Mouse (Mus musculus) adrenal gland, postnatal 36 days (tissue): ENCODE measurements around the gene Tas2r121. TPM values are rescaled to one million over a fixed set of nuclear protein-coding genes. Genes with fewer than 3 reads are reported as not detected.
A peak's percentile ranks its signal among the peaks of the same experiment; 100 is the strongest.

Experiments
- DNase-seq, 2 experiments: peaks; one replicate each; pipeline ENCODE4 v3.0.0; 2021; ENCODE audit warnings: mixed read lengths in 1 of 2
- long read RNA-seq, 2 experiments: library from polyadenylated mRNA; stranded (forward); transcript quantifications; one replicate each; pipeline ENCODE4 v2.0.0; 2021; ENCODE audit warnings: borderline sequencing depth in 2 of 2
- total RNA-seq, 2 experiments: library from RNA; stranded (reverse); gene quantifications; 2 replicates each; pipeline ENCODE4 v1.2.3; 2021

Gene Tas2r121
- total RNA-seq = not detected
- long read RNA-seq, experiment 1 = 0 reads
- long read RNA-seq, experiment 2 = 0 reads

DNA sequence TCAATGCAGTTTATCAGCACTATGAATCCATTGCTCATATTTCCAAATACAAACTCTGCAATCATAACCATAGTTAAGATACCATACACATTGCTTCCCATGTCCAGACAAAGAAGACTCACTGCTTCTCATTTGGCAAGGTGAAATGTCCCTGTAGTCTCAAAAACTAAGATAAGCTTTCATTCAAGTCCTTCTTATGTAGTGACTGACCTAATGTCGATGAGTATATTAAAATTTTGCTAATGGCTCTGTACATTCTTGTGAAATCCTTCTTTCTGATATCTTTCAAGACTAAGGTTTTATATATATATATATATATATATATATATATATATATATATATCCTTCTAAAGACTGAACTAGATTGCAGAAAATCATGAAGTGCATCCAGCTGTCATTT is at the start of gene Tas2r121:
Gene Tas2r121, minus strand, starts transcription at position 101 of the 400 bp plus-strand sequence.
- DNase-seq = no peak

- DNase-seq = peak; percentile 3 to 16
These were observed 49.4 kb upstream of the Tas2r121 start for GRCm38 (mm10) chr6:132750206-132750605.

DNA sequence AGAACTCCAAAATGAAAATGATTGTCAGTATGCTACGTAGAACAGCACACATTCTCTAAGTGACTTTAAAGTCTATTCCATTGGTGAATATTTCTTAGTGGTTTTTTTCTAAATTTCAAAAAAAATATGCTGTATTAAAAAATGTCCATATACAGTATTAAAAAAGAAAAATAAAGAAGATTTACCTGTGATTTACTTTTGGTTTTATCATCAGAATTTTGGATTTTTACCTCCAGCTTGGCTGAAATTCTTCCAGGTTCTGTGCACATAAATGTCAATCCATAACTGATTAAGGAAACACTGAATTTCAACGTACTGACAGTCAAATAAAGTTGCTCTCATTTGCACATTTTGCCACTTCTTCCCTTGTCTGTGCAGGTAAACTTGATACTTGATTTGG is 37.1 kb upstream of the Tas2r121 start, which contains the start of gene Tas2r115:
Gene Tas2r115, minus strand, starts transcription at position 101 of the 400 bp plus-strand sequence.
- DNase-seq = no peak

DNA sequence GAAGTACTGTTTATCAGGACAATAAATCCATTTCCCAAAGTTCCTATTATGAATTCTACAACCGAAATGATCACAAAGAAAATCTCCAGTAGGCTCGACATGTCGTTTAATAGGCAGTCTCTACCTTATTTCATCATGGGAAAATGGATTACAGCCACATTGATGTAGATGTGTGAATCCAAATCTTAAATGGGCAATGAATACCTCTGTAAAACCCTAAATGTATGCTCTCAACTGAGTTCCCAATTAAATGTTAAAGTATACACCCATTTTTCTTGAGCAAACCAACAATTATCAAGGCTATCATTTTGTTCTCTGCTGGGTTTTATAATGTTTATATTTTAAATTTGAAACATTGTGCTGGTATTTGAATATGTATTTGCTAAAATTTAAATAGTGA is 11.0 kb upstream of the Tas2r121 start, which contains the start of gene Tas2r122:
Gene Tas2r122, minus strand, starts transcription at position 101 of the 400 bp plus-strand sequence.
- no peak for DNase-seq

GRCm38 (mm10) chr6:132691596-132691995 is 9.2 kb downstream of the Tas2r121 start:
- peak; percentile 11 to 35 for DNase-seq

- DNase-seq = no peak
These were observed 44.2 kb downstream of the Tas2r121 start, which contains the start of gene Tas2r120 for GRCm38 (mm10) chr6:132656653-132657052. Gene Tas2r120, plus strand, starts transcription at chr6:132656953.

- DNase-seq = no peak
These were observed 49.4 kb downstream of the Tas2r121 start, which contains the start of gene A630073D07Rik for GRCm38 (mm10) chr6:132651426-132651825. Gene A630073D07Rik, minus strand, starts transcription at chr6:132651526.

Other genes starting within 250 kb of the Tas2r121 start
- gene Prh1, start 131.2 kb downstream of the Tas2r121 start, total RNA-seq = not detected
- not detected for gene Prp2, start 105.1 kb downstream of the Tas2r121 start, total RNA-seq
- gene A630073D07Rik, start 49.5 kb downstream of the Tas2r121 start, total RNA-seq = not detected
- gene Tas2r120, start 44.1 kb downstream of the Tas2r121 start, total RNA-seq = not detected
- gene Tas2r122, start 10.9 kb upstream of the Tas2r121 start, total RNA-seq = not detected
- not detected for gene Tas2r115, start 37.0 kb upstream of the Tas2r121 start, total RNA-seq
- gene Tas2r124, start 53.7 kb upstream of the Tas2r121 start, total RNA-seq = not detected
- not detected for gene Tas2r102, start 61.1 kb upstream of the Tas2r121 start, total RNA-seq
- not detected for gene Tas2r136, start 77.2 kb upstream of the Tas2r121 start, total RNA-seq
- not detected for gene Tas2r117, start 101.8 kb upstream of the Tas2r121 start, total RNA-seq
- not detected for gene Tas2r123, start 146.1 kb upstream of the Tas2r121 start, total RNA-seq
- gene Tas2r116, start 154.4 kb upstream of the Tas2r121 start, total RNA-seq = not detected
- gene Tas2r110, start 167.0 kb upstream of the Tas2r121 start, total RNA-seq = not detected
- not detected for gene Tas2r113, start 192.0 kb upstream of the Tas2r121 start, total RNA-seq
- not detected for gene Tas2r125, start 208.6 kb upstream of the Tas2r121 start, total RNA-seq